Mouse (Mus musculus) hindlimb bud, embryonic 11.5 days (tissue): ENCODE measurements around the gene Slamf7.
A peak's percentile ranks its signal among the peaks of the same experiment; 100 is the strongest.
"Not testable (repeated sequence)": the region's sequence is repeated elsewhere in the genome, so short reads cannot be mapped to it uniquely, and the experiment has no call there.

ENCODE experiments used
- DNase-seq: peaks from one replicate; pipeline ENCODE4 v3.0.0-alpha.2; 2012; ENCODE audit warnings: low read depth, low spot score; ENCODE audit errors: extremely low spot score

Slamf7 gene

DNA sequence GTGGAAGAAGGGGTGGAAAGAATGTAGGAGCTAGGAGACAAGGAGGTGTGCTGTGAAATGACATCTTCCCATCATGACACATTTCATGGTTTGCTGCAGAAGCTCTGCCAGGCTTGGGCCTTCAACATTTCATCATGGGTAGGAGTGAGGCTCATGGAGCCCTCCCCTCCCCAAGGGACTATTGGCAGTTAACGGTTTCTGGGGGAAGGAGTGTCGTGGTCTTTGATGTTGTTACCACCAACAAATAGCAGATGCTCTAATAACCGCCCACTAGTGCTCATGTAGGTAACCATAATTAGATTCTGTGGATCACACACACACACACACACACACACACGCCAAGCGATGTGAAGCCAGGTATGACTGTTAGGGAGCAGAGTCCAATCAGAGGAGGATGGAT is at the start of gene Slamf7:
TSS of gene Slamf7 (minus strand) at position 302 of the 400 bp plus-strand sequence.
- DNase-seq = no peak

GRCm38 (mm10) chr1:171698983-171699382 is 46.1 kb upstream of the Slamf7 start:
- peak; percentile 2 for DNase-seq

- DNase-seq = no peak
Observed at GRCm38 (mm10) chr1:171693918-171694317, 41.1 kb upstream of the Slamf7 start.

DNA sequence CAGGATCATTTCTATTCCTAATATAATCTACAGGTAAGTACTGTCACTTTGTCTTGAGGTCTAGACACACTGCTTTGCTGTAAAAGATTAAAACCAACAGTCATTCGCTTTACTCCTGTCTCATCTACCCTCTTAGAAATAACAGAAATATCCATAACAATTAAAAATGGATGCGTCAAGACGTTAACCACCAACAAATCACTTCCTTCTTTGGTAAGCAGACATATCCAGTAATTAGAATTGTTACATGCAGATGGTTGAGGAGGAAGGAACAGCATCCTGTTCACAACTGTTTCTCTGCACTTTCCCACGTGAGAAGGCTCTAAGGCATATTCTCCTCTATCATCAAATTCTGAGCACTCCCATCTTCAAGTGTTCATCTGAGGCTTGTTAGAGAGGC is 34.5 kb upstream of the Slamf7 start:
- no peak for DNase-seq

GRCm38 (mm10) chr1:171684923-171685322 is 32.1 kb upstream of the Slamf7 start:
- no peak for DNase-seq

GRCm38 (mm10) chr1:171681531-171682299 is 28.9 kb upstream of the Slamf7 start, which contains the start of gene Cd48:
TSS of gene Cd48 (plus strand) at chr1:171682009.
- DNase-seq = no peak

DNA sequence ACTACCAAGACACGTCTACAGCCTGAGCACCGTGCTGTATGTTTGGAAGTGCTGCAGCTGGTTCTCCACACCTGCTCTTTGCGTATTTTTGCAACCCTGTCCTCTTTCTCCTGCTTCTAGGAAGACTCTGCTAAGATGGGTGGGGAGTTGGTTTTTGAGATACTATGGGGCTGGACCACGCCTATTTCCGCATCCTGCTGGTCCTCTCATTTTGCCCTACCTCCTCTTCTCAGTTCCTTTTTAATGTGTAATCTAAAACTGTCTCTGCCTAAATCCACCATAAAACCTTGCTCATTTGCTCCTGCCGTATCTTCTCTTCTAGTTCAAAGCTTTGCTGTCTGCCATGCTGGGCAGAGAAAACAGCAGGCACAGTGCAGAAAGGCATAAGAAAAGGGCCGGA is 28.2 kb upstream of the Slamf7 start:
- no peak for DNase-seq

DNA sequence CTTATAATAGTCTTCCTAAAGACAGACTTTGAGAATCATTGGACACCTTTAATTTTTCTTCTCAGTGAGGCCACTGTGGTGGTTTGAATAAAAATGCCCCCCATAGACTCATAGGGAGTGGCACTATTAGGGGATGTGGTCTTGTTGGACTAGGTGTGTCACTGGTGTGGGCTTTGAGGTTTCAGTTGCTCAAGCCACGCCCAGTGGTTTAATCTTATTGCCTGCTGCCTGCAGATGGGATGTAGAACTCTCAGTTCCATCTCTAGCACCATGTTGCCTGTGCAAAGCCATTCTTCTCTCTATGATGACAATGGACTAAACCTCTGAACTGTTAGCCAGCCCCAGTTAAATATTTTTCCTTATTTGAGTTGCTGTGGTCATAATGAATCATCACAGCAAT is 24.9 kb upstream of the Slamf7 start:
- no peak for DNase-seq

GRCm38 (mm10) chr1:171674467-171674866 is 21.6 kb upstream of the Slamf7 start:
- DNase-seq = no peak

DNA sequence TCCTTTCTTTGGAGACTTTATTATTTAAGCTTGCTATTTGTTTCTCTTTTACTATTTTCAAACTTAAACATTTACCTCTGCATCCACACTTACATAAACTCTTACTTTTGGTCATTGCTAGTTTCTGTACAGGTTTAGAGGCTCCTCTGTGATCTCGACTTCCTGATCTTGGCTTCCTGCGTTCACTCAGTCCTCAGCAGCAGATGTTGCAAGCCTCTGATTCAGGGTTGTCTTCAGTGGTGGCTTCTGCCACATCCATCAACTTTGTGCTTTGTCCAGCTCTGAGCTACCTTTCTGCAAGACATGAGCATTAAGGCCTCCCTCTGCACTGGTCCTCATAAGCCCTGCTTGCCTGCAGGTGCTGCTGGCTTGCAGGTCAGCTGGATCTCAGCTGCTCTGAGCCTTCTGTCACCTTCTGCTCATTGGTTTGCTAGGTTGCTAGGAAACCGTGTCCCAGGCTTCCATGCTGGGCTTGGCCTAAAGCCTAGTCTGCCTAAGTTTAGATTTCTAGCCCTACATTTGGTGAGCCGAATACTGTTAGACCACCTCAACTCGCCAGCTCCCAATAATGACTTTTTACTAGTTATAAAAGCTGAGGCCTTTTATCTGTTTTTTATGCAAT is 20.1 kb upstream of the Slamf7 start:
- DNase-seq = no peak

- not testable (repeated sequence) for DNase-seq
Observed at GRCm38 (mm10) chr1:171672451-171672850, 19.6 kb upstream of the Slamf7 start.

GRCm38 (mm10) chr1:171667160-171667559 is 14.3 kb upstream of the Slamf7 start:
- DNase-seq = no peak

- no peak for DNase-seq
Observed at GRCm38 (mm10) chr1:171666350-171666749, 13.5 kb upstream of the Slamf7 start.

GRCm38 (mm10) chr1:171663757-171664156 is 10.9 kb upstream of the Slamf7 start:
- DNase-seq = no peak

DNA sequence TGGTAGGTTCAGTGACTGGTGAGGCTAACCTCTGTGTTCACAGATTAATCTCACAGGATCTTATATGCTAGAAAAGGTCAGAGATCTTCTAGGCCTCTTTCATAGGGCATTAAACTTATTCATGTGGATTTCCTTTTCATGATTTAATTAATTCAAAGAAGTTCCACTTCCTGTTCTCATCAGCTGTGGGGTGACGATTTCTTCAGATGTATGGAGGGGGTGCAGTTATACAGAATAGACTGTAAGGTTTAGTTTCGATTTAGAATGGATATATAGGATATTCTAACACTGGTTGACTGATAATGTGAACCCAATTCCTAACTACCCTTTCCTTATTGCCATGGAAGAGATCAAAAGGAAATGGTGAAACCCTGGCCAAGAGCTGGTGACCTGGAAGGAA is 8.6 kb upstream of the Slamf7 start:
- no peak for DNase-seq

GRCm38 (mm10) chr1:171660423-171660822 is 7.6 kb upstream of the Slamf7 start:
- no peak for DNase-seq

DNA sequence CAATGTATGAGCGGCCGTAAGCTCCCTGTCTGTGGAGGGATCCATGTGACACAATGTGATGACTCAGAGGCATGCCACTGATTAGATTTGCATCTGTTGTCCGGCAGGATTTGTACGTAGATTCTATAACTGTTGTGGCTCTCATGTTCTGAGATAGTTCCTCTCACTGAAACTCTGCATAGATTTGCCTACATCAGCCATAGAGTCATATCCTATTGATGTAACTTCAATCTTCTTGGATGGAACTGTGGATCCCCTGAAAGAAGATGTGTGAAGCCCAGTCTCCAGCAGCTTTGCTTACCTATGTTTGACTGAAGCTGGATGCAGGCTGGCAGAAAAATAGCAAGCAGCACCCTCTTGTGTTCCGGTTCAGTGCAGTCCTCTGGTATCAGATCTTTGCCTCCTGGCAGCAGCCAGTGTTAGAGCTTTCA is 5.7 kb upstream of the Slamf7 start:
- no peak for DNase-seq

DNA sequence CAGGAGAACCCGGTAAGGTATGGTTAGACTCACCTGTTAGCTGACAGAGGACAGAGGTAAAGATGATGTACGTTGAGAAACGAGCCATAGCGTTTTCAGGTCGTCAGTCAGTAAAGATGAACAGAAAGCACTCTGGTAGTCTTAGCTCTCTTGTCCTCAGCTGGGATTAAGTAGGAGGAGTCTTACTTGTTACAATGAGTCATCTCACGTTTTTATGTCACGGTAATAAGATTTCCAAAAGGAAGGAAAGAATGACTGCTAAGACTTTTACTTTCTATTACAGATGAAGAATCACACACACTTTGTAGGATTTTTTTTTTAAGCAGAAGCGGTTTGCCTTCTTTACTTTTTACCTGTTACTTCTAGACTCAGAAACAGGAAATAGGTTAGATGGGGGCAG is 4.0 kb downstream of the Slamf7 start:
- DNase-seq = no peak

DNA sequence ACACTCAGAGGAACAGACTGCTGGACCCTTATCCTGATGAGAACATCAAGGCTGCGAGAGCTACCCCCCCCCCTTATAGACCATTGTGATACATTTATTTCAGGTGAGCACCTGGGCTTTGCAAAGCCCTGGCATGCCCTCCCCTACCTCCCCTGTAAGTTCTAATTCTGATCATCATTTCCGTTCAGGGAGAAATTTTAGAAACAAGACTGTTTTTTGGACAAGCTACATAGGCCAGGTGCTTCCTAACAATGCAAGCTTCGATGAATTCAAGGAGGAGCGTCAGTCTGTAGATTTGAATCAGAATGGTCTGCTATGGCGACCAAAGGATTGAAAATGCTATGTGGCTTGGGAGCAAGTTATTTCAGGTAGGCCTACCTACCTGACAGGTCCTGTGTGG is 5.1 kb downstream of the Slamf7 start:
- DNase-seq = no peak

DNA sequence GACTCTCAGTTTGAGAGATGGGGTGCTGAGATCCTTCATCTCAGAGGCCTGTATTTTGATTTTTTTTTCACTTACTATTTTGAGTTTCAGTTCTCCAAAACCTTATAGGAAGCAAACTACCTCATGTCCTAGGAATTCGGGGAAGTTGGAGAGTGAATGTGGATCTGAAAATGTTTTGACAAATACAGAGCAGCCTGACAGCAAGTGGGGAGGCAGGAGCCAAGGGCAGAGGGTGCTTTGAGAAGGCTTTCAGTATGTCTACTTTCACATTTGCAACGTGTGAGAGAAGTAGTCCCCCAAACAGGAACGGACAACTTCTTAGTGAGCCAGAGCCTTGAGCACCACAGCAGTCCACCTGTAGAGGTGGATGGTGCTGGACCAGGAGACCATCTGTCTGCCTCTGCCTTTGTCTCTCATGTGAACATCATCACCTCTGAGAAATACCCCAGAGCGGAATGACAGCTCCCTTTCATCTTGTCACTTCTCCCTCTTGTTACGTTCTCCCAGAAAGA is 6.3 kb downstream of the Slamf7 start:
- DNase-seq = no peak

GRCm38 (mm10) chr1:171643612-171644011 is 9.2 kb downstream of the Slamf7 start:
- DNase-seq = no peak

- DNase-seq = no peak
Observed at GRCm38 (mm10) chr1:171640796-171641195, 12.0 kb downstream of the Slamf7 start.
